Mouse (Mus musculus): Measurements from ENCODE around the gene Ccdc151. TPM values are rescaled to one million over a fixed set of nuclear protein-coding genes. Genes with fewer than 3 reads are reported as not detected.
A peak's percentile ranks its signal among the peaks of the same experiment; 100 is the strongest.

Ccdc151 gene
- polyA plus RNA-seq, 2 experiments: 0.02 TPM; not detected in 1

DNA sequence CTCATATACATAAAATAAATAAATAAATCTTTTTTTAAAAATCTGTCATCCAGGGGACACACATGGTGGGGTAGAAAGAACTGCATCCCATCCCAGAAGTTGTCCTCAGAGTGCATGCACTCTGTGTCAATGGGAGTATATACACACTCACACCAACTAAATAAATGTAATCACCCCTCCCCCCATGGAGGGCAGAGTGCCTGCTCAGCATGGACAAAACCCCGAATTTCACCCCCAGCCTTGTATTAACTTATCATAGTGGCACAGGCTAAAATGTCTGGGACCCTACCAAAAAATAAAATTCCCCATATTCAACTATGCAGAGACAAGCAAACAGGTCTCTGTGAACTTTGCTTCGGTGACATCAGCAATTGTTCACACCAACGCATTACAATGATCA, 47.8 kb downstream of the Ccdc151 start:
- DNase-seq (ENCODE audit: low read depth in 3 of 3, low spot score in 3 of 3) (no peak), ATAC-seq (ENCODE audit: insufficient read depth) (no peak)
- Histone ChIP-seq H3K9ac (replicated peaks) (no peak overlapping the region), H3K4me3 (ENCODE audit: insufficient read depth in 1 of 2, low read depth in 2 of 2, low read length in 2 of 2) (peak overlapping the region in 1 of 2 experiments; percentile 74; a peak in 2 of 4 replicates), H3K27me3 (ENCODE audit: control insufficient read depth, insufficient read depth, low read length) (no peaks in the 10 kb centered on the region; the same call in 1 of the 2 replicates), H3K36me3 (replicated peaks; ENCODE audit: control insufficient read depth, insufficient read depth, low read depth) (peaks cover 20% of the 10 kb centered on the region), H3K27ac (no peak overlapping the region), H3K9me3 (ENCODE audit: control insufficient read depth, low read length) (no peaks in the 10 kb centered on the region), H3K4me1 (replicated peaks; ENCODE audit: control insufficient read depth in 2 of 2, insufficient read depth in 2 of 2, low read length in 1 of 2) (peaks cover 5 to 8% of the 10 kb centered on the region in 2 experiments), H3K4me2 (ENCODE audit: low read depth) (peak overlapping the region; percentile 73)
- 64% methylated on average over 3 of the region's 3 CpGs for WGBS (ENCODE audit: insufficient replicate concordance)
- TF ChIP-seq EP300 (IDR thresholded peaks at IDR 0.05; ENCODE audit: low read depth) (no peak), CTCF (IDR thresholded peaks at IDR 0.05; ENCODE audit: low read depth) (no peak)

DNA sequence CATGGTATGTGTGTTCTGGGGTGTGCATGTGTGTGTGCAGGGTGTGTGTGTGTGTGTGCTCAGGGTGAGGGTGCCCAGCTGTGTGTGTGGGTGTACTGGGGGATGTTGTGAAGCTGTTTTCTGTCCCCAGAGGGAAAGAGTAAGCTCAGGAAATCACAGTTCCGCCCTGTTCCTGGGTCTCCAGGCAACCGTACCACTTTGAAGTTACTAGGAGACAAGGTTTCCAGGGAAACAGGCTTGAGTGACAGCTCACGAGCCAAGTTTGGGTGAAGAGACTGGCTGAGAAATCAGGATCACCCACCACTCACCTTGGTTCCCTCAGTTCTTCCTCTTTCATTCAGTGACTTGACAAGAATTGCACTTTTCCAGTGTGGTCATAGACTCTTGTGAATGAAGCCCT, 48.8 kb downstream of the Ccdc151 start:
- Histone ChIP-seq H3K36me3 (replicated peaks; ENCODE audit: control insufficient read depth, insufficient read depth, low read depth) (peaks cover 10% of the 10 kb centered on the region), H3K9ac (replicated peaks) (no peak overlapping the region), H3K4me1 (replicated peaks; ENCODE audit: control insufficient read depth in 2 of 2, insufficient read depth in 2 of 2, low read length in 1 of 2) (peaks cover 4 to 5% of the 10 kb centered on the region in 2 experiments), H3K27me3 (ENCODE audit: control insufficient read depth, insufficient read depth, low read length) (no peaks in the 10 kb centered on the region; the same call in 1 of the 2 replicates), H3K4me2 (ENCODE audit: low read depth) (no peak overlapping the region), H3K4me3 (ENCODE audit: insufficient read depth in 1 of 2, low read depth in 2 of 2, low read length in 2 of 2) (no peak overlapping the region), H3K27ac (no peak overlapping the region), H3K9me3 (ENCODE audit: control insufficient read depth, low read length) (no peaks in the 10 kb centered on the region)
- TF ChIP-seq EP300 (IDR thresholded peaks at IDR 0.05; ENCODE audit: low read depth): no peak
- TF ChIP-seq CTCF (IDR thresholded peaks at IDR 0.05; ENCODE audit: low read depth): no peak
- ATAC-seq (ENCODE audit: insufficient read depth) (no peak), DNase-seq (ENCODE audit: low read depth in 3 of 3, low spot score in 3 of 3) (no peak)
- 16% methylated on average over 3 of the region's 3 CpGs for WGBS (ENCODE audit: insufficient replicate concordance)

DNA sequence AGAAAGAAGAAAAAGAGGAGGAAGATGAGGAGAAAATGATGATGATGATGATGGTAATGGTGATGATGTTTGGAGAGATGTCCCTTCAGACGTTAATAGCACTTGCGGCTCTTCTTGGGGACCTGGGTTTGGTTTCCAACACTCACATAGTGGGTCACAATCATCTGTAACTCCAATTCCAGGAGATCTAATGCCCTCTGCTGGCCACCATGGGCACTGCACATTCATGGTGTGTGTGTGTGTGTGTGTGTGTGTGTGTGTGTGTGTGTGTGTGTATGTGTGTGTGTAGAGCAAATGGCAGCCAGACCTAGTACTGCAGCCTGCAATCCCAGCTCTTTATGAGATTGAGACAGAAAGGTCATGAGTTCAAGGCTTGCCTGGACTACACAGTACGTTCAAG, 50.5 kb downstream of the Ccdc151 start:
- DNase-seq (ENCODE audit: low read depth in 3 of 3, low spot score in 3 of 3) (no peak), ATAC-seq (ENCODE audit: insufficient read depth) (no peak)
- H3K9me3 ChIP-seq (ENCODE audit: control insufficient read depth, low read length): no peaks in the 10 kb centered on the region
- H3K4me1 ChIP-seq (replicated peaks; ENCODE audit: control insufficient read depth in 2 of 2, insufficient read depth in 2 of 2, low read length in 1 of 2): peaks cover 4 to 8% of the 10 kb centered on the region in 2 experiments
- no peaks in the 10 kb centered on the region for H3K36me3 ChIP-seq (replicated peaks; ENCODE audit: control insufficient read depth, insufficient read depth, low read depth)
- H3K4me3 ChIP-seq (ENCODE audit: insufficient read depth in 1 of 2, low read depth in 2 of 2, low read length in 2 of 2): no peak overlapping the region
- TF ChIP-seq CTCF (IDR thresholded peaks at IDR 0.05; ENCODE audit: low read depth): peak; percentile 84
- TF ChIP-seq EP300 (IDR thresholded peaks at IDR 0.05; ENCODE audit: low read depth): no peak
- WGBS (ENCODE audit: insufficient replicate concordance): 66% methylated on average over 3 of the region's 3 CpGs
- H3K4me2 ChIP-seq (ENCODE audit: low read depth): no peak overlapping the region
- no peak overlapping the region for H3K9ac ChIP-seq (replicated peaks)
- H3K27me3 ChIP-seq (ENCODE audit: control insufficient read depth, insufficient read depth, low read length): no peaks in the 10 kb centered on the region; the same call in 1 of the 2 replicates
- H3K27ac ChIP-seq: no peak overlapping the region

DNA sequence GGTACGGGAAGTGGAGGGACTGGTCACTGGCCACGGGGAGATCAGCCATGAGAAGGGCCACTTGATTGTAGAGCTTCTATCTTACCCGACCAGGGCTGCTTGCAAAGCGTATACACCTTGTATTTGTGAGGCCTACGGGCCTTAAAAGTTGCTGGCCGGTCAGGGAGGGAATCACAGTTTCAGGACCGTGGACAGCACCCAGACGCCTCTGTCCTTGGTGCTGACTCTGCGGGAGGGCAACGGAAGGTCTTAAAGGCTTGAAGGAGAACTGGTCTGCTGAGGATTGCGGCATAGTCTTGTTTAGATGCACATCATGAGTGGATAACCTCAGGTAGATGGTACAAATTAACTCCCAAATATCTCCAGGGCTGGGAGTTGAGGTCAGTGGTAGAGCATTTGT, 52.1 kb downstream of the Ccdc151 start:
- TF ChIP-seq EP300 (IDR thresholded peaks at IDR 0.05; ENCODE audit: low read depth) (no peak), CTCF (IDR thresholded peaks at IDR 0.05; ENCODE audit: low read depth) (no peak)
- ATAC-seq (ENCODE audit: insufficient read depth): no peak
- Histone ChIP-seq H3K27me3 (ENCODE audit: control insufficient read depth, insufficient read depth, low read length) (no peaks in the 10 kb centered on the region; the same call in 1 of the 2 replicates), H3K9ac (replicated peaks) (no peak overlapping the region), H3K4me2 (ENCODE audit: low read depth) (no peak overlapping the region), H3K9me3 (ENCODE audit: control insufficient read depth, low read length) (no peaks in the 10 kb centered on the region), H3K4me3 (ENCODE audit: insufficient read depth in 1 of 2, low read depth in 2 of 2, low read length in 2 of 2) (no peak overlapping the region), H3K36me3 (replicated peaks; ENCODE audit: control insufficient read depth, insufficient read depth, low read depth) (no peaks in the 10 kb centered on the region), H3K27ac (no peak overlapping the region), H3K4me1 (replicated peaks; ENCODE audit: control insufficient read depth in 2 of 2, insufficient read depth in 2 of 2, low read length in 1 of 2) (peaks cover 4 to 6% of the 10 kb centered on the region in 2 experiments; a peak in 3 of 4 replicates)
- 11% methylated on average over 11 of the region's 11 CpGs for WGBS (ENCODE audit: insufficient replicate concordance)
- peak in 1 of 3 experiments; percentile 43 for DNase-seq (ENCODE audit: low read depth in 3 of 3, low spot score in 3 of 3)

DNA sequence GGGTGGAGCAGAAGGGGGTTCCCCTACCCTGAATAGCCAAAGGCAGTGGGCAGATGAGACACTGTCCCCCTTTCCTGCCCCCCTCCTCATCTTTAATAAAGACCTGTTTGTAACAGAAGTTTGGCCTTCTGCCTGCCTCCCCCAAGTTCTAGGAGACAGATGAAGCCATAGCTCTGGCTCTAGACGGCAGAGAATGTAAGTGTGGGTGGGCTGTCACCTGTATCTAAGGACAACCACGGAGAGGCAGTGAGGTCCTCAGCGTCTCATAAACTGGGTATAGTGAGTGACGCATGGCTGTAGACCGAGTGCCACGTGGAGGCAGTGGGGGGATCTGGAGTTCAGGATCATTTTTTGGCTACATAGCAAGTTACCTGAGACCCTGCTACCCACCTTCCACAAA, 53.6 kb downstream of the Ccdc151 start:
- no peak overlapping the region for H3K4me2 ChIP-seq (ENCODE audit: low read depth)
- H3K4me3 ChIP-seq (ENCODE audit: insufficient read depth in 1 of 2, low read depth in 2 of 2, low read length in 2 of 2): no peak overlapping the region
- H3K27ac ChIP-seq: no peak overlapping the region
- no peaks in the 10 kb centered on the region for H3K9me3 ChIP-seq (ENCODE audit: control insufficient read depth, low read length)
- ATAC-seq (ENCODE audit: insufficient read depth) (no peak), DNase-seq (ENCODE audit: low read depth in 3 of 3, low spot score in 3 of 3) (no peak)
- H3K4me1 ChIP-seq (replicated peaks; ENCODE audit: control insufficient read depth in 2 of 2, insufficient read depth in 2 of 2, low read length in 1 of 2): 0 out of 4 replicates have a peak, but pooled peaks cover 0 to 2% of the 10 kb centered on the region in 2 experiments
- WGBS (ENCODE audit: insufficient replicate concordance): 54% methylated on average over 6 of the region's 6 CpGs
- no peaks in the 10 kb centered on the region for H3K36me3 ChIP-seq (replicated peaks; ENCODE audit: control insufficient read depth, insufficient read depth, low read depth)
- H3K27me3 ChIP-seq (ENCODE audit: control insufficient read depth, insufficient read depth, low read length): no peaks in the 10 kb centered on the region; the same call in 1 of the 2 replicates
- H3K9ac ChIP-seq (replicated peaks): no peak overlapping the region
- no peak for TF ChIP-seq CTCF (IDR thresholded peaks at IDR 0.05; ENCODE audit: low read depth)
- no peak for TF ChIP-seq EP300 (IDR thresholded peaks at IDR 0.05; ENCODE audit: low read depth)

All from liver, embryonic 14.5 days (tissue).